Mouse (Mus musculus): ENCODE measurements at regions not wholly inside any gene's neighbourhood (a gene's known extent, or its start where the extent isn't known, plus 50 kb on each side); places are given as distances from the start of the nearest gene placed in this dataset.

- no peaks in the 10 kb centered on the region for H3K4me1 ChIP-seq (ENCODE audit: control insufficient read depth, insufficient read depth, low read length)
- no peak overlapping the region for H3K4me2 ChIP-seq (replicated peaks; ENCODE audit: low read depth, low read length)
- no peak overlapping the region for H3K4me3 ChIP-seq (ENCODE audit: low read depth, low read length)
- H3K9me3 ChIP-seq (ENCODE audit: control insufficient read depth, low read depth, low read length): no peaks in the 10 kb centered on the region
- H3K36me3 ChIP-seq (ENCODE audit: control insufficient read depth, insufficient read depth, low read length): no peaks in the 10 kb centered on the region
- H3K27me3 ChIP-seq (ENCODE audit: control insufficient read depth, insufficient read depth, low read length): no peaks in the 10 kb centered on the region
- H3K9ac ChIP-seq (replicated peaks; ENCODE audit: low read depth, low read length): no peak overlapping the region
- no peak for ATAC-seq (ENCODE audit: insufficient number of reproducible peaks, insufficient read depth, low FRiP score, low read depth)
- 56% methylated on average over 3 of the region's 3 CpGs for WGBS
- no peak overlapping the region for H3K27ac ChIP-seq (ENCODE audit: low read length)
Measured at GRCm38 (mm10) chr1:138771307-138772011, 76.9 kb downstream of the Lhx9 start.

GRCm38 (mm10) chr1:138762876-138763275 lies 85.5 kb downstream of the Lhx9 start:
- H3K36me3 ChIP-seq (ENCODE audit: control insufficient read depth, insufficient read depth, low read length): no peaks in the 10 kb centered on the region
- H3K27me3 ChIP-seq (ENCODE audit: control insufficient read depth, insufficient read depth, low read length): no peaks in the 10 kb centered on the region
- no peak overlapping the region for H3K9ac ChIP-seq (replicated peaks; ENCODE audit: low read depth, low read length)
- WGBS: 42% methylated on average over 7 of the region's 7 CpGs
- H3K27ac ChIP-seq (ENCODE audit: low read length): no peak overlapping the region
- no peak for ATAC-seq (ENCODE audit: insufficient number of reproducible peaks, insufficient read depth, low FRiP score, low read depth)
- no peaks in the 10 kb centered on the region for H3K9me3 ChIP-seq (ENCODE audit: control insufficient read depth, low read depth, low read length)
- H3K4me3 ChIP-seq (ENCODE audit: low read depth, low read length): no peak overlapping the region
- H3K4me2 ChIP-seq (replicated peaks; ENCODE audit: low read depth, low read length): no peak overlapping the region
- H3K4me1 ChIP-seq (ENCODE audit: control insufficient read depth, insufficient read depth, low read length): no peaks in the 10 kb centered on the region

- Histone ChIP-seq H3K9me3 (ENCODE audit: control insufficient read depth, low read depth, low read length) (no peaks in the 10 kb centered on the region), H3K4me1 (ENCODE audit: control insufficient read depth, insufficient read depth, low read length) (no peaks in the 10 kb centered on the region), H3K4me3 (ENCODE audit: low read depth, low read length) (no peak overlapping the region), H3K27me3 (ENCODE audit: control insufficient read depth, insufficient read depth, low read length) (no peaks in the 10 kb centered on the region), H3K27ac (ENCODE audit: low read length) (no peak overlapping the region), H3K9ac (replicated peaks; ENCODE audit: low read depth, low read length) (no peak overlapping the region), H3K36me3 (ENCODE audit: control insufficient read depth, insufficient read depth, low read length) (no peaks in the 10 kb centered on the region), H3K4me2 (replicated peaks; ENCODE audit: low read depth, low read length) (no peak overlapping the region)
- no peak for ATAC-seq (ENCODE audit: insufficient number of reproducible peaks, insufficient read depth, low FRiP score, low read depth)
Measured at GRCm38 (mm10) chr1:138757777-138758176, 90.6 kb downstream of the Lhx9 start.

- WGBS: 75% methylated on average over 3 of the region's 3 CpGs
- no peak overlapping the region for H3K27ac ChIP-seq (ENCODE audit: low read length)
- H3K4me2 ChIP-seq (replicated peaks; ENCODE audit: low read depth, low read length): no peak overlapping the region
- no peaks in the 10 kb centered on the region for H3K4me1 ChIP-seq (ENCODE audit: control insufficient read depth, insufficient read depth, low read length)
- ATAC-seq (ENCODE audit: insufficient number of reproducible peaks, insufficient read depth, low FRiP score, low read depth): no peak
- no peak overlapping the region for H3K9ac ChIP-seq (replicated peaks; ENCODE audit: low read depth, low read length)
- H3K27me3 ChIP-seq (ENCODE audit: control insufficient read depth, insufficient read depth, low read length): no peaks in the 10 kb centered on the region
- H3K4me3 ChIP-seq (ENCODE audit: low read depth, low read length): no peak overlapping the region
- no peaks in the 10 kb centered on the region for H3K9me3 ChIP-seq (ENCODE audit: control insufficient read depth, low read depth, low read length)
- H3K36me3 ChIP-seq (ENCODE audit: control insufficient read depth, insufficient read depth, low read length): no peaks in the 10 kb centered on the region
Measured at GRCm38 (mm10) chr1:138733308-138733707, 113.4 kb upstream of the Nek7 start.

GRCm38 (mm10) chr1:138731008-138731407 lies 111.1 kb upstream of the Nek7 start:
- no peaks in the 10 kb centered on the region for H3K9me3 ChIP-seq (ENCODE audit: control insufficient read depth, low read depth, low read length)

GRCm38 (mm10) chr1:138729089-138729699 lies 109.3 kb upstream of the Nek7 start:
- H3K4me2 ChIP-seq (replicated peaks; ENCODE audit: low read depth, low read length): no peak overlapping the region
- no peak overlapping the region for H3K27ac ChIP-seq (ENCODE audit: low read length)
- H3K27me3 ChIP-seq (ENCODE audit: control insufficient read depth, insufficient read depth, low read length): no peaks in the 10 kb centered on the region
- WGBS: 37% methylated on average over 2 of the region's 2 CpGs
- no peaks in the 10 kb centered on the region for H3K36me3 ChIP-seq (ENCODE audit: control insufficient read depth, insufficient read depth, low read length)
- no peaks in the 10 kb centered on the region for H3K4me1 ChIP-seq (ENCODE audit: control insufficient read depth, insufficient read depth, low read length)
- no peak for ATAC-seq (ENCODE audit: insufficient number of reproducible peaks, insufficient read depth, low FRiP score, low read depth)
- H3K9me3 ChIP-seq (ENCODE audit: control insufficient read depth, low read depth, low read length): no peaks in the 10 kb centered on the region
- no peak overlapping the region for H3K9ac ChIP-seq (replicated peaks; ENCODE audit: low read depth, low read length)
- no peak overlapping the region for H3K4me3 ChIP-seq (ENCODE audit: low read depth, low read length)

More at GRCm38 (mm10) chr1:138731008-138731407, 111.1 kb upstream of the Nek7 start:
- H3K4me1 ChIP-seq (ENCODE audit: control insufficient read depth, insufficient read depth, low read length): no peaks in the 10 kb centered on the region
- no peak overlapping the region for H3K4me2 ChIP-seq (replicated peaks; ENCODE audit: low read depth, low read length)
- peak; percentile 28; the same call in 1 of the 2 replicates for ATAC-seq (ENCODE audit: insufficient number of reproducible peaks, insufficient read depth, low FRiP score, low read depth)
- no peaks in the 10 kb centered on the region for H3K36me3 ChIP-seq (ENCODE audit: control insufficient read depth, insufficient read depth, low read length)
- H3K9ac ChIP-seq (replicated peaks; ENCODE audit: low read depth, low read length): no peak overlapping the region
- no peak overlapping the region for H3K27ac ChIP-seq (ENCODE audit: low read length)
- H3K27me3 ChIP-seq (ENCODE audit: control insufficient read depth, insufficient read depth, low read length): no peaks in the 10 kb centered on the region
- H3K4me3 ChIP-seq (ENCODE audit: low read depth, low read length): no peak overlapping the region
- 18% methylated on average over 12 of the region's 12 CpGs for WGBS

- Histone ChIP-seq H3K4me1 (ENCODE audit: control insufficient read depth, insufficient read depth, low read length) (peaks cover 5% of the 10 kb centered on the region; the same call in 1 of the 2 replicates), H3K27me3 (ENCODE audit: control insufficient read depth, insufficient read depth, low read length) (no peaks in the 10 kb centered on the region), H3K27ac (ENCODE audit: low read length) (no peak overlapping the region), H3K4me2 (replicated peaks; ENCODE audit: low read depth, low read length) (no peak overlapping the region), H3K9me3 (ENCODE audit: control insufficient read depth, low read depth, low read length) (no peaks in the 10 kb centered on the region), H3K9ac (replicated peaks; ENCODE audit: low read depth, low read length) (no peak overlapping the region), H3K36me3 (ENCODE audit: control insufficient read depth, insufficient read depth, low read length) (no peaks in the 10 kb centered on the region), H3K4me3 (ENCODE audit: low read depth, low read length) (no peak overlapping the region)
- ATAC-seq (ENCODE audit: insufficient number of reproducible peaks, insufficient read depth, low FRiP score, low read depth): no peak
- WGBS: 26% methylated on average over 4 of the region's 4 CpGs
Measured at GRCm38 (mm10) chr1:138720728-138721127, 100.8 kb upstream of the Nek7 start.

- WGBS: 46% methylated on average over 4 of the region's 4 CpGs
- H3K9ac ChIP-seq (replicated peaks; ENCODE audit: low read depth, low read length): no peak overlapping the region
- no peak for ATAC-seq (ENCODE audit: insufficient number of reproducible peaks, insufficient read depth, low FRiP score, low read depth)
- H3K4me1 ChIP-seq (ENCODE audit: control insufficient read depth, insufficient read depth, low read length): peaks cover 5% of the 10 kb centered on the region; the same call in 1 of the 2 replicates
- H3K27ac ChIP-seq (ENCODE audit: low read length): no peak overlapping the region
- H3K36me3 ChIP-seq (ENCODE audit: control insufficient read depth, insufficient read depth, low read length): no peaks in the 10 kb centered on the region
- H3K4me2 ChIP-seq (replicated peaks; ENCODE audit: low read depth, low read length): no peak overlapping the region
- H3K9me3 ChIP-seq (ENCODE audit: control insufficient read depth, low read depth, low read length): no peaks in the 10 kb centered on the region
- H3K27me3 ChIP-seq (ENCODE audit: control insufficient read depth, insufficient read depth, low read length): no peaks in the 10 kb centered on the region
- H3K4me3 ChIP-seq (ENCODE audit: low read depth, low read length): no peak overlapping the region
Measured at GRCm38 (mm10) chr1:138719297-138719696, 99.4 kb upstream of the Nek7 start.

Measured in stomach, embryonic 14.5 days (tissue).